Mouse (Mus musculus) neutrophil, adult 5-6 weeks (primary cell): ENCODE results near the gene Dock3. TPM values are rescaled to one million over a fixed set of nuclear protein-coding genes. Genes with fewer than 3 reads are reported as not detected.

Experiments
- ATAC-seq: fragments of 151-379, 151-347 bp; 2 replicates; pipeline ENCODE4 v1.8.0; 2017; ENCODE audit warnings: mild to moderate bottlenecking, moderate TSS enrichment; ENCODE audit not compliant: insufficient number of reproducible peaks, poor library complexity, low FRiP score, severe bottlenecking; ENCODE audit errors: extremely low read depth
- total RNA-seq: library from RNA; stranded (forward); fragments of 200-1000 nt; gene quantifications from 2 replicates; pipeline ENCODE4 v1.2.3, GENCODE M21; 2017

The Dock3 gene
- not detected in 2 replicates for total RNA-seq

GRCm38 (mm10) chr9:107231539-107232139, at the start of gene Dock3:
TSS of gene Dock3 (minus strand) at chr9:107231909.
- no peak for ATAC-seq

DNA sequence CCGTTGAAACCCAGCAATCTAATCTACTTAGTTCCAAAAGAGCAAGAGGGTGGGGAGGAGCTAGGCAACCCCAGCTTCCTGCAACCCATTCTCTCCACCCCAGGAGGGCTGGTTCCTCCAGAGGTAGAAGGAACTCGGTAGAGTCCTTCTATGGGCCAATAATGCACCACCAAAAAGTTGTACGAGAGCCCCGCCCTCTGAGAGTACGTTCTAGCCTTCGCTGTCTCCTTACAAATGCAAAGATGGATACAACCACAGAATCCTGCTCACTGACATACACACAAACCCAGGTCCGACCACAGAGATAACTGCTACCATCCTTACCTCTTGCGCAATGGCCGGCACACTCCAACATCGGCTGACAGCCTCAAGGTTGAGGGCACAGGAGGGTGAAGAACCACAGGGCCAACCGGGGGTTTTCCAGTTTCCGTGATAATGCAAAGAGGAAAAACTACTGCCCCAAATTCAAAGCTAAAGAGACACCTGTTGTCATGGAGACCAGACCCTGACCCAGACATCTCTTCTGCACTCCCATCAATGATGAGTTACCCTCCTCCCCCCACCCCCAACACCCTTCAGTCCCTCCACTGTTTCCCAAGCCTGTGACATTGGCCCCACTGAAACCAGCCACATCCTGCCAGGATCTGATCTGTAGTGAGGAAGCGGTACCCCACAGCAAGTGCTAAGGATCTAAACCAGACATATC, 48.8 kb upstream of the Dock3 start:
- peak; percentile 65 for ATAC-seq

DNA sequence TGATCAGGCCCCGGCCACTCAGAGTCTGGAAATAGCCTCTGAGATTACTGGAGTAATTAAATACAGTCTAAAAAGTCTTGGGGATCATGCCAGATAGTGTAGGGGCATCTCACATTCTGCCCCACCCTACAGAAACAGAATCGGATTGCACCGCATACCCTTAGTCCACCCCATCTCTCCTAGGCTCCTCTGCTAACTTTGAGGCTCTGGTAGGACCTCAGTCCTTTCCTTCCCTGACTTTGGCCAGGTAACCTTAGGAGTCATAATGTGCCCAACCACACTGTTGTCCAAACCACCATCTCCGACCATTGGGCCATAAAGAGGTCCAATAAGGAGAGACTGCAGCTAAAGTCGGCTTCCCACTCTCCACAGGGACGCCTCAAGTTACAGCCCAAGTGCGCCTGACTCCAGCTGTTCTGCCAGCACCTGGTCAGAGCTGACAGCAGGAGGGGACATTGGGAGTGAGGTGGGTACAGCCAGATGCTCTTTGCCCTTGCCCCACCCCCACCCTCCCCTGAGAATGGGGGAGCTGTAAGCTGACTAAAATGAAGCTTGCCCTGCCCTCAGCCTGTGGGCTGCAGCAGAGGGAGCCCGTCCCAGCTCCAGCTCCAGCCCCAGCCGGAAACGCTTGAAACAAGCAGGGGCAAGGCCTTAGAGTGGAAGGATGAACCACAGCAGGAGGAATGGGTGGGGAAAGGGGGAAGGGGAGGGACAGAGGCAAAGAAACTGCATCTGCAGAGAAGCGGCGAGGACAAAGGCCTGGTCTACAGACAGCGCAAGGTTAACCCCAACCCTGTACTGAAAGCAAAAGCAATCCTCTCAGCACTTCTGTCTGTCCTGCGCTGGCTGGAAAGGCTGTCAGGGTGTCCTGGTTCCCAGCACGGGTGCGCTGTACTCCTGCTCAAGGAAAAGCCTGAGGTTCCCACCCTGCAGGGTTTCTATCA, 47.9 kb upstream of the Dock3 start:
- no peak for ATAC-seq

DNA sequence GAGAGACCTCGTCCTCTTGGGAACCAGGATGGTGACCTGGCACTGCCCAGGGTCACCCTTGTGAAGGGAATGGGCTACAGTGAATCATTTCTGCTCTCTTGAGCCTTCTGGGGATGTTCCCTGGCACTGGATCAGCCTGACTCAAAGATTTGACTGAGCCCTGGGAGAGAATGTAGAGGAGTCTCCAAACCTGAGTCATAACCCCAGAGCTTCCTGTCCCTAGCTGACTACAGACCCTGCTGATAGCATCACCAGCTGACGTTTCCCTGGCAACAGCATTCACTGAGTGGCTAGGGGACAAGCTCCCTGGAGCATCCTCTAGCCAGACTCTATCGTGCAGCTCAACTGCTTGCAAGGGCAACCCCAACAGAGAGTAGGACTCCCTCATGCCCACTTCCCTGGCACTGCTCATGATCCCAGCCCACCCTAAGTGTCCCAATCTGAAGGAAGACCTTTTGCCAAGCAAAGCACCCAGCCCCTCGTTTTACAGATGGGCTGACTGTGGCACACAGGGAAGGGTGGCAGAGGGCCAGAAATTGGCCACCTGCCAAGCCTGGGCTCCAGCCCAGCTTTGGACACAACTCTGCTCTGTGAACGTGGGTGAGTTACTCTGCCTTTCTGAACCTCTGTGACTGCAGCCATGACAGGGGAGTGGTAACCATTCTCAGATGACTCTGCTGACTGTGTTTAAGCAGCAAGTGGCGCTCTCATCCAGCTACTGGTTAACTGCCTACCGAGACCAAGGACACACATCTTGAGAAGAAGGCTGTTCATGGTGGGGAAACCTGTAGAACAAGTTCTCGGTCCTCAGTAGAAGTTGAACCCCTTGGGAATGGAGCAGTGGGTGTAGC, 47.0 kb upstream of the Dock3 start:
- ATAC-seq: no peak

DNA sequence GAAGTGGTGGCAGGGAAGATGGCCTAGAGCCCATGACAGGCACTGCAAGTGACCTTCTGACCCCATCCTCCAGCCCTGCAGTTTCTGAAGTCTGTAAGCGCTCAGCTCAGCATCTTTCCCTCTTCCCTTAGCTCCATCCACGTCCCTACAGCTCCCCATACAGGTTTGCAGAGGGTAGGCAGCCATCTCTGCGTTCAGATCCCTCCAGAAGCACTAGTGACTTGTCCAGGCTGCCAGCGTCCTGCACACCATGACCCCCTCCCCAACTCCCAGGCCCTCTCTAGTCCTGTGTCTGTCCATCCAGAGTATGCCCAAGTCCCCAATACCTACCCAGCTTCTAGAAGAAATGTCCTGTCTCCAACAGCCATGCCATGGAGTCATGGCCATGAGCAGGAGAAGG, 46.4 kb upstream of the Dock3 start:
- ATAC-seq: no peak

DNA sequence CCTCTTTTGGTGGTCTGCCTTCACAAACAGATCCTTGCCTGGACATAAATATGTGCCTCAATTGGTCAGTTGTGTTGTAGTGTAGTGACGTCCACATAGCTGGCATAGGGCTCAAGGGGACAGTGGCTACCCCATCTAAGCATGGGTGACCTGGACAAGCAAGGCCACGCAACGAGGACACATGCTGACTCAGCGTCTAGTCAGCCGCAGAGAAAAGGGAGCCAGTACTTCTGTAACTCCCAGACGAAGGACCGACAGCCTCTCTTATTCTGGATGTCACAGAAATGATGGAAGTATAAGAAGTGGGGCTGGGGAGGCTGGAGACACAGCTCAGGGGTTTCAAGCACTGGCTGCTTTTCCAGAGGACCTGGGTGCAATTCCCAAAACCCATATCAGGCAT, 45.9 kb upstream of the Dock3 start:
- ATAC-seq: no peak

- ATAC-seq: no peak
Observed at GRCm38 (mm10) chr9:107275710-107276109, 44.0 kb upstream of the Dock3 start.

GRCm38 (mm10) chr9:107274751-107275150, 43.0 kb upstream of the Dock3 start:
- ATAC-seq: no peak

GRCm38 (mm10) chr9:107273184-107273583, 41.5 kb upstream of the Dock3 start:
- ATAC-seq: peak; percentile 47; the same call in 1 of the 2 replicates

GRCm38 (mm10) chr9:107272284-107272683, 40.6 kb upstream of the Dock3 start:
- ATAC-seq: no peak

DNA sequence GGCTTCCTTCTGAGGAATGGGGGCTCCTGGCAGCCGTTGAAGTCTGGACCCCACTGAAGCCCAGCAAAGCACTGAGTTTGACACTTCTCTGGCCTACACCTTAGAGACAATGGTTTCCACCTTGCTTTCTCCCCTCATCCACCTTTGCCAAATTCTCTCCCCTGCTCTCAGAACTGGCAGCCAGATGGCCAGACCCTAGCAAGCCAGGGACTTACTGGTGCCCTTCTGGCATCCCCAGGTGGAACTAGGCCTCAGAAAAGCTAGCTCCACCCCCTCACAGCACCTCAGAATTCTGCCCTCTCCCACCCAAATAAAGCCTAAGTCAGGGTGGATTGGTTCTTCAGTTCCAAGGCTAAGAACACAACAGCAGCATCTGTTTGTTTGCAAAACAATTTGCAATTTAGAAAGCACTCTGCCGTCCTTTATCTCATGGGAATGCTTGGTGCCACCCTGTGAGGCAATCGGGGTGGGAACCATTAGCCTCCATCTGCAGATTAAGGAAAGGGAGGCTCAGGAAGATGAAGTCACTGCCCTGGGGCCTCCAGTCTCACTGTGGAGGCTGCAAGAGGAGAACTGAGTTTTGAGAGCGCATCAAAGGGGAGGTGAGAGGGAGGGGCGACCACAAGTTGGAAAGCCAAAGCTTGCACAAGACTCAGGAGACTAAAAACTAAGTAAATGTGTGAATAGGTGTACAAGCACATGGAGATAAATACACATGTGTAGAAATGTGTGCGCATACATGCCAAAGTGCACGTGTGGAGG, 39.6 kb upstream of the Dock3 start:
- no peak for ATAC-seq

- no peak for ATAC-seq
Observed at GRCm38 (mm10) chr9:107269772-107270171, 38.1 kb upstream of the Dock3 start.

DNA sequence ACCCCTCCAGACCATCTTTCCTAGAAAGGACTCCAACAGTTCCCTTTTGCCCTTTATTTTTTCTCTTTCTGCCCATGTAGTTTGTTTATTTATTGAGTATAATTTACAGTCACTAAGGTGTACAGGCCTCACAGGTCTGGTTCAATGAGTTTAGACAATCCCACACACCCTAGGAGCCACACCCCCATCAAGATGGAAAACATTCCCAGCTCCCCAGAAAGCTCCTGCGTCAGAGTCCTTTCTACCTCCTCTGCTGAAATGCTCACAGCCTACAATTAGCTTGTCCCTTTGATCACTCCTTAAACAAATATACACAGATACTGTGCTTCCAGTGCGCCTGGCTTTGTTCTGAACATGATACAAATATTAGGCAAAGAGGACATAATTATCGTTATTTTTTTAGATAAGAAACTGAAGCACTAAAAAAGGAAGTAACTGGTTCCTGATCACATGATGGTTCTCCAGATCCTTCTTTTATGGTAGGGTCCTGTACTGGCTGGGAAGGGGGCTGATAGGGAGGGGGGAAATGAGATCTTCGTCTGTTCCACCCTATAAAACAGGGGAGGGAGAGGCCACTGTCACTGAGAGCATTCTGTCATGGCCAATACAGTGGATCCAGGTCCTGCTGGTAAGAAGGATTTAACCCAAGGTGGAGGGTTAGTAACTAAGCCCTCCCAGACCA, 36.2 kb upstream of the Dock3 start:
- no peak for ATAC-seq

GRCm38 (mm10) chr9:107267028-107267427, 35.3 kb upstream of the Dock3 start:
- ATAC-seq: no peak

GRCm38 (mm10) chr9:107264731-107265130, 33.0 kb upstream of the Dock3 start:
- ATAC-seq: no peak

GRCm38 (mm10) chr9:107263912-107264311, 32.2 kb upstream of the Dock3 start:
- no peak for ATAC-seq

DNA sequence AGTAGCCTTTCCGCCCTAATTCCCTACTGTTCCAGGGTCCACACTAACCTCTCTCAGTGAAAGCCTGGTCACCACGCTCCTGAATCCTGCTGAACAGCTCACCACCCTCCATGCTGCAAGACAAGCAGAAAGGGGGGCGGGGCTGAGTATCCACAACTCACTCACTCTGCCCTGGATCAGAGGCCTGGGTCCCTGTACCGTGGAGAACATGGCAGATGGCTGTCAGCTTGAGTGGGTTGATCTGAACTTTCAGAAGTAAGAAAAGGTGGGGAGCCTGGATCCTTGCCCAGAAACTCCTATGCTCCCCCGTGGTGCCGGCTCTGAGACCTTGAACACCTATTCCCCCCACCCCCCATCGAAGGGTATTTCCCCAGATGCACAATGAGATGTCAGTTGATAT, 30.7 kb upstream of the Dock3 start:
- ATAC-seq: no peak

DNA sequence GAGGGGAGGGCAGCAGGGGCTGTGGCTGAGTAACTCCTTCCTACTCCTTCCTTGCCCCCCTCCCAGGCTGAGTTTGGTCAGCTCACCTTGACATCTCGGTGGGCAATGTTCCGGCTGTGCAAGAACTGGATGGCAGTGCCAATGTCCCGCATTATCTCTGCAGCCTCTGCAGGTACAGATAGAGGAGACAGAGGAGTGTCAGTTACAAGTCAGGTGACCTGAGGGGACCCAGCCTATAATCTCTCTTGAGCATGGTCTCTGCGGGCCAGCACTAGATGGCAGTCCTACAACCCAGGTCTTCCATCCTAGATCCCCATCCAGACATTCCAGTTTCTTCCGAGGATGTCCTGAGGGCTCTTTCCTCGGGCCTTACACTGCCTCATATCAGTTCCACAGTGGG, 30.1 kb upstream of the Dock3 start:
- no peak for ATAC-seq
